Mouse (Mus musculus) small intestine, adult 2 months (tissue): ENCODE results near the gene Map4k4.

ENCODE experiments used
- CTCF ChIP-seq: fragments of 200-500 bp; IDR thresholded peaks from 2 replicates; pipeline ENCODE4 v1.5.1; 2012; ENCODE audit warnings: low read depth, mild to moderate bottlenecking, control low read depth, inconsistent platforms, low read length, moderate library complexity, mixed read lengths; ENCODE audit not compliant: insufficient replicate concordance, insufficient read length; ENCODE audit errors: extremely low read depth
- POLR2A ChIP-seq: fragments of 200-500 bp; IDR thresholded peaks from 2 replicates; pipeline ENCODE4 v1.6.1; 2012; ENCODE audit warnings: low read depth, mild to moderate bottlenecking, control low read depth, inconsistent platforms, low read length, moderate library complexity

DNA sequence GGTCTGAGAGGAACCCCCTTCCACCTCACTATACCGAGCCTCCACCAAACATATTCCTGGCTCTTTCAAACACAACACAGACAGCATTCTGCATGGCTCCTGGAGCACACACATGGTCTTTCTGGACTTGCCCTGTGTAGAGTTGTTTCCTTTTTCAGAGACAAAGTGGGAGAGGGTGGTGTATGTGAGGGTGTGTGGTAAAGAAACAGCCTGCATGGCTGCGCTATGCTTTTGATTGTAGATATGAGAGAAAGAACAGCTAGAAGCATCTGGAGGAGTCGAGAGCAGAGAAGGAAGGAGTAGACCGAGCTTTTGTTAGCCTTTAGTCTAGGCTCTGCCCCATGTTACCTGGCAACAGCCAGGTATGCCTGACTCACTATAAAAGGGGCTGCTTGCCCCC, 162.7 kb downstream of the Map4k4 start:
- TF ChIP-seq CTCF (no peak), POLR2A (no peak)
